Mouse (Mus musculus): ENCODE data around the gene Gnb2.

Gnb2 gene

DNA sequence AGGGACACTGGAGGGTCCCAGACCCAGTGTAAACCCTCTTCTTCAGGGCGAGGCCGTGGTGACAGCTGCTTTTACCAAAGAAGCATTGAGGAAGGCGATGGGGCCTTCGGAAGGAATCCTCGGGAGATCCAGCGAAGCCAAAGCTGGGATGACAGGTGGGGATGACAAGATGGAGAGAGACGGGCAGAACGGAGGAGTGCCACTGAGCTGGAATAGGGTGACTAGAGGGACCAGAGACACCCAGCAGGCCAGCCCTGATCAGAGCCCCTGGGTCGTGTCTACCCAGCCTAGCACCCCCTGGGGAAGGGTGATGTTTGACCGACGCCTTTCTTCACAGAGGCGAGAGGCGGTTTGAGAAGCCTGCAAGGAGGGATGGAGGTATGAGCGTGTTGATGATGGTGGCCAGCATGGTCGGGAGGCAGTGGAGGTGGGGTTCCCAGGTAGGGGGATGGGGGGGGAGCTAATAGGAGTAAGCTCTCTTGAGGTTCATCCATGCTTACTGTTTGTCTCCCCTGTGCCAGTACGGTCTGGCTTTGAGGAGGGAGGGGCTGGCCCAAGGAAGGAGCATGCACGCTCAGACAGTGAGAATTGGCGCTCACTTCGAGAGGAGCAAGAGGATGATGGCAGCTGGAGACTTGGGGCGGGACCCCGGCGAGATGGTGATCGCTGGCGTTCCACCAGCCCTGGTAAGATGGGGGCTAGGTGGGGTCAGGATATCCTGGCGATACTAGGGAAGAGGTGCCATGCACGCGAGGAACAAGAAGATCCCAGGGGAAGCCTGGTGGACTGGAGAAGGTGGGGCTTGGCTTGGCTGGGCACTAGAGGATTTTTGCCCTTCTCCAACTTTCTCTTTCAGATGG, 13.4 kb downstream of the Gnb2 start:
- DNase-seq (ENCODE audit: low read depth), result no peak

- DNase-seq (ENCODE audit: low read depth), result no peak
Measured at GRCm38 (mm10) chr5:137518436-137518835, 14.9 kb downstream of the Gnb2 start, which contains the start of gene Gigyf1. TSS of gene Gigyf1 (plus strand) at chr5:137518548.

GRCm38 (mm10) chr5:137514811-137515210, 18.5 kb downstream of the Gnb2 start:
- DNase-seq (ENCODE audit: low read depth), result no peak

- DNase-seq (ENCODE audit: low read depth), result no peak
Measured at GRCm38 (mm10) chr5:137513951-137514721, 19.2 kb downstream of the Gnb2 start.

GRCm38 (mm10) chr5:137512847-137513794, 20.2 kb downstream of the Gnb2 start:
- DNase-seq (ENCODE audit: low read depth), result no peak

- DNase-seq (ENCODE audit: low read depth), result no peak
Measured at GRCm38 (mm10) chr5:137511706-137512105, 21.6 kb downstream of the Gnb2 start.

DNA sequence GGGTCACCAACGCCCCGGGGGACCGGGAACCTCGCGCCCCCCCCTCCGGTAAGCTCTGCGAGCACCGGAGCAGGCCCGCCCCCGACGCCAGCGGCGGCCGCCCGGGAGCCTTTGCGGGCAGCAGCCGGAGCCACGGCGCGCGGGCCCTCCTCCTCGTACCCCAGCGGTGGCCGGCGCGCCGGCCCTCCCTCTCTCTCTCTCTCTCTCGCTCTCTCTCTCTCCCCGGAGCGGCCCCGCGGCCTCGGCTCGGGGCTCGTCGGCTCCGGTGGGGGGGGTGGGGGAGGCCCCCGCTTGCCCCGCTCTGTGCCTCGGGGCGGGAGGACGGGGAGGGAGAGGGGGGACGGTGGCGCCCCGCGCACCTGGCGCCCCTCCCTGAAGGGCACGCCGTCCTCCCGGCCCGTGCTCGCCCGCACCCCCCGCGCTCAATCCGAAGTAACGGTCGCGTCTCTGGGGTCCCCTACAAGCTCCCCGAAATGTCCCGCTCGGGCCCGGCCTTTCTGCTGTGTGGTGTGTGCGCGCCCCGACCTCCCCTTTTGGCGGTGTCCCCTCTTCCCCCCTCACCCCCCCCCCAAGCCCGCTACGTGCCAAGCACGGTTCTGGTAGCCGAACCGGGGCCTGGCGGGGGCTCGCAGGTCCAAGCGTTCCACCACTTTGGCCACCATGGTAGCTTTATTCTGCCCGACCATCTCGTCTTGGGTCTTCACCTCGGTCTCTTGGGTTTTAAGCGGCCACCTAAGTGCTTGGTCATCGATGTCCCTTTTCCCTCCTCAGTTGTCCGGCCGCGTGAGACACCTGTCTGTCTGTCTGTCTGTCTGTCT, 22.5 kb downstream of the Gnb2 start:
- no peak for DNase-seq (ENCODE audit: low read depth)

DNA sequence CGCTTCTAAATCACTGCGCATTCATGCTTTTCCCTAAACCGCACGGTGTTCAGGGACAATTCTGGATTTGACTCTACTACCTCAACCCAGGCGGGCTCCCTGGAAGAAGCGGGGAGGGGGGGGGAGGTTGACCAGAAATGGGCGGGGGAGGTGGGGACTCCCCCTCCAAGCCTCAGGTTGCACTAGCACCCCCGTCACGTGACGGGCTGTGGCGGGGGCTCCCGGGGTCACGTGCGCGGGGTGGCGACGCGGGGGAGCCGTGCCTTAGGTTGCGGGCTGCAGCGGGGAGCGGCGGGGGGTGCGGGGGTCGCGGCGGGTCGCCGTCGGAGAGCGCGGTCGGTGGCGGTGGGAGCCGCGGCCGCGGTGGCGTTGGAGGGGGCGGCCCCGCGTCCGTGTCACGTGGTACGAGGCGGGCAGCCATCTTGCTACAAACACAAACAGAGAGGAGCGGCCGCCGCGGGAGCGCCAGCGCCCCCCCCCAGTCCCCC, 23.3 kb downstream of the Gnb2 start:
- no peak for DNase-seq (ENCODE audit: low read depth)

- DNase-seq (ENCODE audit: low read depth), result no peak
Measured at GRCm38 (mm10) chr5:137504041-137504440, 29.3 kb downstream of the Gnb2 start.

DNA sequence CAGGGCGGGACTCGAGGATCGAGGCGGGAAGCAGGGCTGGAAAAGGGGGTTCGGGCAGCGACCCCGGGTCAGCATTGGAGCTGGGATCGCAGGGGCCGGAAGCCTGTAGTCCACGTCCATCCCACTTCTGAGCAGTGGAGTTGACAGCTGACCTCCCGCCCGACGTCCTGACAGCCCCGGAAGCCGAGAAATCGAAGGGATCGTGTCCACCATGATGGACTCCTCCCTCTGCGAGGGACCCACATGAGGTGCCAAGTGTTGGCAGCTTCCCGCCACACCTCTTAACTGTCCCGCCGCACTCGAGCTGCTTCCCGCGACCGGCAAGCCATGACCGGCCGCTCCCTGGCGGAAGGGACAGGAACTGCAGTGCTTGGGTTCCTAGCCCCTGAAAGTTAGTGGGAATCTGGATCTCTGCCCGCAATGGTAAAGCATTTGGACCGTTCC, 30.6 kb downstream of the Gnb2 start:
- DNase-seq (ENCODE audit: low read depth), result peak; percentile 70

DNA sequence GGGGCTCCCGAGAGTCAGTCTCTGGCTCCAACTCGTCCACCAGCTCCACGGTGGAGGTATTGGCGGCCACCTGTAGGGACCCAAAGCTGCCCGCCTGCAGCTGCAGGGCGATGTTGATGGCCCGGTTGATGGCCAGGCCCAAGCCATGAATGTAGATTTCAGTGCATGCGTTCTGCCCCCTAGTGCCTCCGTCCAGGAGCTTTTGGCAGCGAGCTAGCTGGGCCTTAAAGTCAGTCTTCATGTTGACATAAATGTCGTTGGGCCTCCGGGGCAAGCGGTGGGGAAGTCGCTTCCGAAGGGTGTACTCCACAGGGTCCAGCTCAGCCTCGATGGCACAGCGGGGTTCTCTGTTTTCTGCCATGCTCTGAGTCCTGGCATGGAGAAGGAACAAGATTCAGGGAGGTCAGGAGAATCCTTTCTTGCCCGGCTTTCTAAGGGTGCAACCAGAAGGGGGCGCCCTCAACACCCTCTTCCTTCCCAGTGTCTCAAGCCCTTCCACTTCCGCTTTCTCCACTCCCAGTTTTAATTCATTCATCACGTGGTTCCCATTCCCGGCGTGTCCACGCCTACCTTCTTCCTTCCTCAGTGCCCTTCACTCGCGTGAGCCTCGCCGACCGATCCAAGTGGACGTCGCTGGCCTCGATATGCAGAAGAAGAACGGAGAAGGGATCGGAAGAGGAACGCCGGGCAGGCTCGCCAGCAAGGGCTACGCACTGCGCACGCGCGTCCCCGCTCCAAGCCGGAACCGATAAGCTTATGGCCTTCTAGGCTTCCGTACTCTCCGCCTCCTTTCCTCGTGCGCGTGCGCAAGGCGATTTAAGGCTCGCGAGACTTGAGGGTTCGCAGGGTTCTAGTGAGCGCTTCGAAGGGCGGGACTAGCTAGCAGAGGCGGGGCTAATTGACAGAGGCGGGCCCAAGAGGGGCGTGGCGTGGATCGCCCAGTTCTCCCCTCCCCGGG, 31.3 kb downstream of the Gnb2 start, which contains the start of gene Pop7:
Gene Pop7 (minus strand): TSS at position 810 of the 958 bp plus-strand sequence.
- peak; percentile 100 for DNase-seq (ENCODE audit: low read depth)

DNA sequence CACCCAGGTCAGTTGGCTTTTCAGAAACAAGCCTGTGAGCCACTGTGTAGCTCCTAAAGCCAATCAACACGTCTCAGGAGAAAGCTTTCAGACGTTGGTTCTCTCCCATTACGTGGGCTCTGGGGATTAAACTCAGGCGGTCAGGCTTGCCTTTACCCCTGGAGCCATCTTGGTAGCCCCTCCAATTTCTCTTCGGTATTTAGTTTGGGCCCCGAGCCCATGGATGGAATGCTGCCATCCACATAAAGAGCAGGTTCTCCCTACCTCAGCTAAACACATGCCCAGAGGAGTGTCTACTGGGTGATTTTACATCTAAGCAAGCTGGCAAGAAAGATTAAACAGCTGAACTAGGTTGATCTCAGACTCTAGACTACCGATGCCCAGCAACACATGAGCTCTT, 33.1 kb downstream of the Gnb2 start:
- DNase-seq (ENCODE audit: low read depth), result no peak

DNA sequence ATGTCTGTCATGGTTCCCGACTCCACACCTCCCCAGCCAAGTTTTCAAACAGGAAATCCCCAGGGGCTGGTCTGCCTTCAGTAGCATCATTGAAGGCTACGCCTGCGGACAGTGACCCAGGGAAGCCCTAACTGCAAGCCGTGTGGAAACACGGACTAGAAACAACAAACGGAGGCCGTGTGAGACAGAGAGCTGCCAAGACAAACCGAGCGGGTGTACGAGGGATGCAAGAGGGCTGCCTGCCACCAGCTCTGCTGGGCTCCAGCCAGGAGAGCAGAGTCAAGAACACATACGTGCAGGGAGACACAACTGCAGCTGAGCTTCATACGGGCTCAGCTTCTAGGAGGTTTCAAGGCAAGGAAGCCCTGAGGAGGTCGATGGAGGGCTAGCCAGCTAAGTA, 39.5 kb downstream of the Gnb2 start:
- no peak for DNase-seq (ENCODE audit: low read depth)

GRCm38 (mm10) chr5:137491559-137491958, 41.8 kb downstream of the Gnb2 start:
- DNase-seq (ENCODE audit: low read depth), result no peak

- DNase-seq (ENCODE audit: low read depth), result peak; percentile 25
Measured at GRCm38 (mm10) chr5:137487616-137488015, 45.7 kb downstream of the Gnb2 start.

DNA sequence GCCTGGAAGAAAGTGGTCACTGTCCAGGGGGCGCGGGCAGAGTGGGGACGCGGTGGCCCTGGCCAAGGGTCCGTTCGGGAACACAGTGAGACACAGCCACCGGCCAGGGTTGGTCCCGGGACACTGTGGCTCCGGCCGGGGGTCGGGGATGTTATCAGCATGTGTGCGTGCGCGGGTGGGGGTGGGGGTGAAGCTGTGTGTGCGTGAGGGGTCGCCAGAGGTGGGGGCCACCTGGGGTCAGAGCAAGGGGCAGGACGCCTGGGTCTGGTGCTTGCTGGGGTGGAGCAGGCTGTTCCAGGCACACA, 47.5 kb downstream of the Gnb2 start:
- no peak for DNase-seq (ENCODE audit: low read depth)

- no peak for DNase-seq (ENCODE audit: low read depth)
Measured at GRCm38 (mm10) chr5:137485071-137485850, 48.0 kb downstream of the Gnb2 start.

- DNase-seq (ENCODE audit: low read depth), result no peak
Measured at GRCm38 (mm10) chr5:137481897-137482296, 51.4 kb downstream of the Gnb2 start.

DNA sequence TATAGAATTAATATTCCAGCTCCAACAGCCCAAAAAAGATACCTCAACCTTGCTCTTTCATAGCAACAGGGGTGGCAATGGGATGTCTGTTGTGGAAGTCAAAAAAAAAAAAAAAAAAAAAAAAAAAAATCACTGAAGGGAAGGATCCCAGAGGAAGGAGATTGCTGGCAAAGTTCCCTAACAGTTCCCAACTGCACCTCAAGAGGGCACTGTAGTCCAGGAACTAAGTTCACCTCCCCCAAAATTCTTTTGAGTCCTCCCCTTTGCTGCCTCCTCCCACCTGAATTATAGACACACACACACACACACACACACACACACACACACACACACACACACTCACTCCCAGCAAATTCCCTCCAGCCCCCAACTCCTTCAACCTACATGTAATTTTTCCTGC, 52.2 kb downstream of the Gnb2 start:
- DNase-seq (ENCODE audit: low read depth), result peak; percentile 53

Measured in c-Kit-positive CD71-negative TER-119-negative erythroid progenitor cells, embryonic 14.5 days (primary cell).